Mouse (Mus musculus): ENCODE data around the gene Tap2. TPM values are rescaled to one million over a fixed set of nuclear protein-coding genes. Genes with fewer than 3 reads are reported as not detected.

Gene Tap2
- total RNA-seq, 2 experiments from 2014 or later = 25.8 to 50.5 TPM

Other genes starting within 250 kb of the Tap2 start
- 41.4 and 51.4 TPM in 2 replicates for gene Vps52, start 247.7 kb upstream of the Tap2 start, total RNA-seq (2014; fragmentation: Nextera tagmentation)
- 17.4 and 26.2 TPM in 2 replicates for gene Vps52, start 247.7 kb upstream of the Tap2 start, total RNA-seq (2017)
- gene Rps18, start 247.5 kb upstream of the Tap2 start, total RNA-seq (2014; fragmentation: Nextera tagmentation) = 6,055 and 6,432 TPM in 2 replicates
- gene Rps18, start 247.5 kb upstream of the Tap2 start, total RNA-seq (2017) = 1,728 and 1,730 TPM in 2 replicates
- 870 and 1,054 TPM in 2 replicates for gene H2-K1, start 203.2 kb upstream of the Tap2 start, total RNA-seq (2014; fragmentation: Nextera tagmentation)
- gene H2-K1, start 203.2 kb upstream of the Tap2 start, total RNA-seq (2017) = 664 and 816 TPM in 2 replicates
- 12.8 and 24.7 TPM in 2 replicates for gene Ring1, start 178.8 kb upstream of the Tap2 start, total RNA-seq (2014; fragmentation: Nextera tagmentation)
- 13.5 and 15.4 TPM in 2 replicates for gene Ring1, start 178.8 kb upstream of the Tap2 start, total RNA-seq (2017)
- gene H2-Ke6, start 175.5 kb upstream of the Tap2 start, total RNA-seq (2014; fragmentation: Nextera tagmentation) = 118 and 144 TPM in 2 replicates
- 41.6 and 46.8 TPM in 2 replicates for gene H2-Ke6, start 175.5 kb upstream of the Tap2 start, total RNA-seq (2017)
- gene Slc39a7, start 171.8 kb upstream of the Tap2 start, total RNA-seq (2014; fragmentation: Nextera tagmentation) = 18.1 and 18.3 TPM in 2 replicates
- gene Slc39a7, start 171.8 kb upstream of the Tap2 start, total RNA-seq (2017) = 94.1 and 169 TPM in 2 replicates
- 49.6 and 58.9 TPM in 2 replicates for gene Rxrb, start 171.7 kb upstream of the Tap2 start, total RNA-seq (2014; fragmentation: Nextera tagmentation)
- 31.4 and 33.3 TPM in 2 replicates for gene Rxrb, start 171.7 kb upstream of the Tap2 start, total RNA-seq (2017)
- 1.1 and 3.6 TPM in 2 replicates for gene Col11a2, start 164.1 kb upstream of the Tap2 start, total RNA-seq (2014; fragmentation: Nextera tagmentation)
- 0.05 and 0.46 TPM in 2 replicates for gene Col11a2, start 164.1 kb upstream of the Tap2 start, total RNA-seq (2017)
- gene H2-Oa, start 111.2 kb upstream of the Tap2 start, total RNA-seq (2014; fragmentation: Nextera tagmentation) = 6.2 and 15.1 TPM in 2 replicates
- 0.75 and 5.8 TPM in 2 replicates for gene H2-Oa, start 111.2 kb upstream of the Tap2 start, total RNA-seq (2017)
- 26.4 and 41.6 TPM in 2 replicates for gene H2-DMa, start 84.0 kb upstream of the Tap2 start, total RNA-seq (2014; fragmentation: Nextera tagmentation)
- 35.0 and 36.7 TPM in 2 replicates for gene H2-DMa, start 84.0 kb upstream of the Tap2 start, total RNA-seq (2017)
- gene Brd2, start 80.9 kb upstream of the Tap2 start, total RNA-seq (2014; fragmentation: Nextera tagmentation) = 173 and 198 TPM in 2 replicates
- gene Brd2, start 80.9 kb upstream of the Tap2 start, total RNA-seq (2017) = 312 and 511 TPM in 2 replicates
- gene H2-DMb2, start 60.2 kb upstream of the Tap2 start, total RNA-seq (2014; fragmentation: Nextera tagmentation) = 0.81 and 2.9 TPM in 2 replicates
- gene H2-DMb2, start 60.2 kb upstream of the Tap2 start, total RNA-seq (2017) = not detected in 2 replicates
- gene H2-DMb1, start 50.5 kb upstream of the Tap2 start, total RNA-seq (2014; fragmentation: Nextera tagmentation) = 3.8 and 9.1 TPM in 2 replicates
- gene H2-DMb1, start 50.5 kb upstream of the Tap2 start, total RNA-seq (2017) = 10.1 and 22.9 TPM in 2 replicates
- 43.7 and 55.5 TPM in 2 replicates for gene Tap1, start 16.0 kb upstream of the Tap2 start, total RNA-seq (2014; fragmentation: Nextera tagmentation)
- gene Tap1, start 16.0 kb upstream of the Tap2 start, total RNA-seq (2017) = 58.0 and 76.1 TPM in 2 replicates
- 55.1 and 57.5 TPM in 2 replicates for gene Psmb9, start 15.8 kb upstream of the Tap2 start, total RNA-seq (2014; fragmentation: Nextera tagmentation)
- gene Psmb9, start 15.8 kb upstream of the Tap2 start, total RNA-seq (2017) = 56.2 and 95.8 TPM in 2 replicates
- gene Psmb8, start 5.8 kb upstream of the Tap2 start, total RNA-seq (2014; fragmentation: Nextera tagmentation) = 50.4 and 71.2 TPM in 2 replicates
- gene Psmb8, start 5.8 kb upstream of the Tap2 start, total RNA-seq (2017) = 103 and 243 TPM in 2 replicates
- 8.7 and 32.0 TPM in 2 replicates for gene H2-Ob, start 35.4 kb downstream of the Tap2 start, total RNA-seq (2014; fragmentation: Nextera tagmentation)
- gene H2-Ob, start 35.4 kb downstream of the Tap2 start, total RNA-seq (2017) = 7.8 and 10.4 TPM in 2 replicates
- gene H2-Ab1, start 54.2 kb downstream of the Tap2 start, total RNA-seq (2014; fragmentation: Nextera tagmentation) = 20.3 and 24.1 TPM in 2 replicates
- 68.7 and 80.9 TPM in 2 replicates for gene H2-Ab1, start 54.2 kb downstream of the Tap2 start, total RNA-seq (2017)
- 2.0 and 4.4 TPM in 2 replicates for gene H2-Aa, start 84.3 kb downstream of the Tap2 start, total RNA-seq (2014; fragmentation: Nextera tagmentation)
- 12.4 and 31.9 TPM in 2 replicates for gene H2-Aa, start 84.3 kb downstream of the Tap2 start, total RNA-seq (2017)
- gene H2-Eb1, start 102.3 kb downstream of the Tap2 start, total RNA-seq (2014; fragmentation: Nextera tagmentation) = 5.9 TPM in 1 of 2 replicates, not detected in the other
- gene H2-Eb1, start 102.3 kb downstream of the Tap2 start, total RNA-seq (2017) = 15.0 and 24.9 TPM in 2 replicates
- 0.50 TPM in 1 of 2 replicates, not detected in the other for gene H2-Eb2, start 122.1 kb downstream of the Tap2 start, total RNA-seq (2014; fragmentation: Nextera tagmentation)
- not detected in 2 replicates for gene H2-Eb2, start 122.1 kb downstream of the Tap2 start, total RNA-seq (2017)
- gene Btnl2, start 151.3 kb downstream of the Tap2 start, total RNA-seq (2014; fragmentation: Nextera tagmentation) = not detected in 2 replicates
- gene Btnl2, start 151.3 kb downstream of the Tap2 start, total RNA-seq (2017) = not detected in 2 replicates
- gene Btnl1, start 173.6 kb downstream of the Tap2 start, total RNA-seq (2014; fragmentation: Nextera tagmentation) = not detected in 2 replicates
- gene Btnl1, start 173.6 kb downstream of the Tap2 start, total RNA-seq (2017) = not detected in 2 replicates
- gene BC051142, start 195.3 kb downstream of the Tap2 start, total RNA-seq (2014; fragmentation: Nextera tagmentation) = 5.4 and 7.7 TPM in 2 replicates
- 1.4 and 4.7 TPM in 2 replicates for gene BC051142, start 195.3 kb downstream of the Tap2 start, total RNA-seq (2017)

Measured in megakaryocyte-erythroid progenitor cell, adult 5-6 weeks (primary cell).